Mouse (Mus musculus) liver, embryonic 16.5 days (tissue): ENCODE results near the gene Gdf10. TPM values are rescaled to one million over a fixed set of nuclear protein-coding genes. Genes with fewer than 3 reads are reported as not detected.

Experiments
- ATAC-seq: fragments of 200-750 bp; cut with Nextera tagmentation; 2 replicates; pipeline ENCODE4 v1.8.0; 2017; ENCODE audit warnings: low read depth, mild to moderate bottlenecking, moderate number of reproducible peaks, moderate library complexity
- H3K27ac ChIP-seq: fragments of 300-500 bp; sonication (generic); 2 replicates; pipeline ENCODE4 v1.5.1; 2014; ENCODE audit warnings: mild to moderate bottlenecking, low read length
- H3K27me3 ChIP-seq: fragments of 300-500 bp; sonication (generic); 2 replicates; pipeline ENCODE4 v1.6.1; 2014; ENCODE audit warnings: low read depth, low read length, mixed read lengths; ENCODE audit not compliant: control insufficient read depth, insufficient read depth
- H3K36me3 ChIP-seq: fragments of 300-500 bp; sonication (generic); 2 replicates; pipeline ENCODE4 v1.6.1; 2014; ENCODE audit warnings: mild to moderate bottlenecking; ENCODE audit not compliant: control insufficient read depth, insufficient read depth
- H3K4me1 ChIP-seq: fragments of 300-500 bp; sonication (generic); 2 replicates; pipeline ENCODE4 v1.6.1; 2014; ENCODE audit warnings: low read depth, low read length, mixed read lengths; ENCODE audit not compliant: control insufficient read depth
- H3K4me2 ChIP-seq: fragments of 300-500 bp; sonication (generic); 2 replicates; pipeline ENCODE4 v1.6.1; 2014; ENCODE audit warnings: low read depth, low read length, mixed read lengths
- H3K4me3 ChIP-seq: fragments of 300-500 bp; sonication (generic); 2 replicates; pipeline ENCODE4 v1.5.1; 2014; ENCODE audit warnings: low read depth, mild to moderate bottlenecking, low read length
- H3K9ac ChIP-seq: fragments of 300-500 bp; sonication (generic); 2 replicates; pipeline ENCODE4 v1.6.1; 2014; ENCODE audit warnings: low read depth, low read length
- H3K9me3 ChIP-seq: fragments of 300-500 bp; sonication (generic); replicated peaks from 2 replicates; pipeline ENCODE4 v1.6.1; 2016; ENCODE audit warnings: low read length; ENCODE audit not compliant: control insufficient read depth
- WGBS: fragments of 180-500 bp; shearing (Covaris S2); extraction: QIAGEN DNeasy Blood & Tissue Kit; methylation state at CpG from one replicate; pipeline ENCODE4 v1.1.7; 2014; ENCODE audit not compliant: insufficient replicate concordance; 5-methylcytosine and 5-hydroxymethylcytosine counted together
- polyA plus RNA-seq: library from polyadenylated mRNA; unstranded; fragments of >200 nt; fragmentation: Nextera tagmentation; extraction: Ambion mirVana; gene quantifications from 2 replicates; pipeline ENCODE4 v1.2.1, GENCODE M21; 2015

The Gdf10 gene
- polyA plus RNA-seq: 5.3 and 6.3 TPM in 2 replicates

DNA sequence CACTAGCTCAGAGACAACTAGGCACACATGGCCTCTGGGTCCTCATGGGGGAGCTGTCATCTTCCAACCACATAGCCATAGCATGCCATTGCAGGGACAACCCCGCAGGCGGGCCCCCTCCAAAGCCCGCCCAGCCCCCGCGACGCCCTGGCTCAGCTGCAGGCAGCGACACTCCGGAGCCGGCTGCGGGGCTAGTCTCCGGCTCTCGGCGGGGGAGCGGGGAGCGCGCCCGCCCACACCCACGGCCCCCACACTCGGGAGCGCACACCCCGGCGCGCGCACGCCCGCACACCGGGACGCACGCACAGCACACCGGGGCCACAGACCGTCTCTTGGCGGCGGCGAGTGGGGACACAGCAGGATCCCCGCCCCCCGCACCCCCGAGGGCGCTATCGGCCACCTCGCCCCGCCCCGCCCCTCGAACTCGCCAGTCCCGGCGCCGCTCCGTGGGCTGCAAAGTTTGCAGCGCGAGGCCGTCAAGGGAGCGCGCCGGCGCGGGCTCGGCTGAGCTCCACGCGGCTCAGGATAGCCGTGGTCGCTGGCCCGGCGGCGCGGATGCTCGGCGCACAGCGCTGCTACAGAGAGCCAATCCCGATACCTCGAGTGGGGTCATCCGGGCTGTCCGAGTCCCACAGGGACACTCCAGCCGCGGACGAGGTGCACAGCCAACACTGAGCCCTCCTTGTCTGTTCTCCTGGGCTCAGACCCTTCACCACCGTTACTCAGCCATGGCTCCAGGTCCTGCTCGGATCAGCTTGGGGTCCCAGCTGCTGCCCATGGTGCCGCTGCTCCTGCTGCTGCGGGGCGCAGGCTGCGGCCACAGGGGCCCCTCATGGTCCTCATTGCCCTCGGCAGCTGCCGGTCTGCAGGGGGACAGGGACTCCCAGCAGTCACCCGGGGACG, at the start of gene Gdf10:
Gdf10 (plus strand) TSS at position 420 of the 903 bp plus-strand sequence.
- peak within 1 kb of the TSS; percentile 47 for H3K4me2 ChIP-seq
- H3K36me3 ChIP-seq: no peaks in the 10 kb centered on the region
- H3K4me1 ChIP-seq: no peaks in the 10 kb centered on the region
- H3K27ac ChIP-seq: no peak within 1 kb of the TSS
- H3K27me3 ChIP-seq: peaks cover 36% of the 10 kb centered on the region
- 1% methylated on average over 72 of the region's 85 CpGs for WGBS
- ATAC-seq: peak; percentile 19; the same call in 1 of the 2 replicates
- no peak within 1 kb of the TSS for H3K9ac ChIP-seq
- H3K9me3 ChIP-seq: no peaks in the 10 kb centered on the region
- H3K4me3 ChIP-seq: peak within 1 kb of the TSS; percentile 38

- no peaks in the 10 kb centered on the region for H3K27me3 ChIP-seq
- no peaks in the 10 kb centered on the region for H3K4me1 ChIP-seq
- H3K4me2 ChIP-seq: no peak overlapping the region
- no peaks in the 10 kb centered on the region for H3K36me3 ChIP-seq
- H3K27ac ChIP-seq: no peak overlapping the region
- 69% methylated on average over 1 of the region's 1 CpGs for WGBS
- no peak overlapping the region for H3K9ac ChIP-seq
- no peak overlapping the region for H3K4me3 ChIP-seq
- no peaks in the 10 kb centered on the region for H3K9me3 ChIP-seq
- ATAC-seq: no peak
Observed at GRCm38 (mm10) chr14:33878826-33879225, 44.6 kb upstream of the Gdf10 start.

DNA sequence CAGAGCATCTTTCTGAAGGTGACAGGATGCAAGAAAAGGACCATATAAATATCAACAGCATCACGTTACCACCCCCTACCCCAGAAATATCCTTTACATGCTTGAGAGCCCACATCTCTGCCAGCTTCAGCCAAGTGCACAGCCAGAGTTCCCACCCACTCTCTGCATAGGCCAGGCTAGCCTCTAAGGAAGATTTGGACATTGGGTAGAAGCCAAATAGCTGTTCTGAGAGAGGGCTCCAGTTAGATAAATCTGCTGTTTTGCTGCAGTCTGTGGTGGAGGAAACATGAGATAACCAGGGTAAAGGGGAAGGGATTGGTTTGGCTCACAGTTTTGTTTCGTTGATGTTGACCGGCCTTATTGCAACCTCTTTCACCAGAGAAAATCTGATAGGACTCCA, 43.2 kb upstream of the Gdf10 start:
- Histone ChIP-seq H3K9me3 (no peaks in the 10 kb centered on the region), H3K36me3 (no peaks in the 10 kb centered on the region), H3K27ac (no peak overlapping the region), H3K9ac (no peak overlapping the region), H3K4me3 (no peak overlapping the region), H3K4me1 (no peaks in the 10 kb centered on the region), H3K27me3 (no peaks in the 10 kb centered on the region), H3K4me2 (no peak overlapping the region)
- ATAC-seq: no peak
- 54% methylated on average over 3 of the region's 3 CpGs for WGBS

DNA sequence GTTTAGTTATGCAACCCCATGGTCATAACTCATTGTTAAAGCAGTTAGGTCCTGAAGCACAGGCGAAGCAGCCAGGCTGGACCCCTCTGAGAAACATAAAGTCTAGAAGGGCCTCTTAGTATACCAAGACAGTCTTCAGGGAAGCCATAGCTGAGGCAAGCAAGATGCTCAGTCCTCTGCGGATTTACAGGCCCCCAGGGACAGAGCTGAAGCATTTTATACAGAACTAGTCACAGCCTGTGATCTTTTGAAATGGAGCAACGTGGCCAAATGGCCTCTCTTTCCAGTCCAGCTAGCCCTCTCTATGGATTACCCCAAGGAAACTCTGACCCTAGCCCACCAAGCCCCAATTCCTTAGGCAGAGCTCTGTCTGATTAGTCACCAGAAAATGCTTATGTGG, 41.9 kb upstream of the Gdf10 start:
- Histone ChIP-seq H3K27ac (no peak overlapping the region), H3K4me3 (no peak overlapping the region), H3K27me3 (no peaks in the 10 kb centered on the region), H3K4me1 (no peaks in the 10 kb centered on the region), H3K4me2 (no peak overlapping the region), H3K9ac (no peak overlapping the region), H3K9me3 (no peaks in the 10 kb centered on the region), H3K36me3 (no peaks in the 10 kb centered on the region)
- no peak for ATAC-seq
- WGBS: 35% methylated on average over 3 of the region's 3 CpGs

DNA sequence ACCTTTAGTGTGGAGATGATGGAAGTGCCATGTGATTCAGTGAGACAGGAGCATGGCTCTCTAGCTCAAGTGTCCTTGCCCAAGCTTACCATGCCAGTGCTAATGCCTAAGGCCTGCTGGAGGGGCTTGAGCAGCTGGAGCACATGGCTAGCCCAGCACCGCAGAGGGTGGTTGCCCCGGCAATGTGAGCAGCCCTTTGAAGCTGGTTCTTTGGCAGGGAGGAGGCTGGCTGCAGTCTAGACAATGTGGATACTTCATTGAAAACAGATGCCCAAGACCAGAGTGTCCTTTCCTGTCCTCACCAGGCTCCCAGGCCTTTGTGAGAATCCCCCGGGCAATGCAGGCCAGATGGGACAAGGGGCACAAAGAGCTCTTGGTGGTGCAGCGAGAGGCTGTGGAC, 40.3 kb upstream of the Gdf10 start:
- H3K36me3 ChIP-seq: no peaks in the 10 kb centered on the region
- WGBS: 74% methylated on average over 4 of the region's 4 CpGs
- no peak overlapping the region for H3K4me2 ChIP-seq
- no peak overlapping the region for H3K27ac ChIP-seq
- H3K9me3 ChIP-seq: no peaks in the 10 kb centered on the region
- no peaks in the 10 kb centered on the region for H3K27me3 ChIP-seq
- no peak overlapping the region for H3K4me3 ChIP-seq
- H3K4me1 ChIP-seq: no peaks in the 10 kb centered on the region
- no peak overlapping the region for H3K9ac ChIP-seq
- ATAC-seq: no peak

DNA sequence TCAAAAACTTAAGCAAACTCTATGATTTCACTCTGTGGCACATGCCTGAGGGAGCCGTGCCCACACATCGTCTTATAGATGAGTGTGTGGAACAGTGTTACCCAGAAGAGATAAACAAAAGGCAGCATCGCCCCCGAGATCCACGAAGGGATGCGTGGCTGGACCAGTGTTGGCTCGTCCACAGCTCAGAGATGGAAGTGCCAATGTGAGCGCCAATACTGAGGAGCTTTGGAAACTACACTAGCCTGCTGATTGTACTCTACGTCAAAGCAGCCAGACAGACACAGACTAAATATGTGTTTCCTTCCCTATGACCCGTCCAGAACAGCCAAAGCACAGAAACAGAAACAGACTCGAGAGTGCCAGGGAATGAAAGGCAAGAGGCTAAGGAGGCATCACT, 37.9 kb upstream of the Gdf10 start:
- no peaks in the 10 kb centered on the region for H3K4me1 ChIP-seq
- H3K4me2 ChIP-seq: no peak overlapping the region
- no peak for ATAC-seq
- no peaks in the 10 kb centered on the region for H3K9me3 ChIP-seq
- 62% methylated on average over 11 of the region's 11 CpGs for WGBS
- H3K36me3 ChIP-seq: no peaks in the 10 kb centered on the region
- H3K27me3 ChIP-seq: no peaks in the 10 kb centered on the region
- H3K9ac ChIP-seq: no peak overlapping the region
- no peak overlapping the region for H3K4me3 ChIP-seq
- no peak overlapping the region for H3K27ac ChIP-seq

- no peak overlapping the region for H3K4me2 ChIP-seq
- H3K27me3 ChIP-seq: no peaks in the 10 kb centered on the region
- no peaks in the 10 kb centered on the region for H3K9me3 ChIP-seq
- H3K4me1 ChIP-seq: no peaks in the 10 kb centered on the region
- no peak overlapping the region for H3K9ac ChIP-seq
- H3K36me3 ChIP-seq: no peaks in the 10 kb centered on the region
- H3K27ac ChIP-seq: no peak overlapping the region
- 50% methylated on average over 11 of the region's 11 CpGs for WGBS
- no peak for ATAC-seq
- H3K4me3 ChIP-seq: no peak overlapping the region
Observed at GRCm38 (mm10) chr14:33888387-33889035, 34.9 kb upstream of the Gdf10 start.

DNA sequence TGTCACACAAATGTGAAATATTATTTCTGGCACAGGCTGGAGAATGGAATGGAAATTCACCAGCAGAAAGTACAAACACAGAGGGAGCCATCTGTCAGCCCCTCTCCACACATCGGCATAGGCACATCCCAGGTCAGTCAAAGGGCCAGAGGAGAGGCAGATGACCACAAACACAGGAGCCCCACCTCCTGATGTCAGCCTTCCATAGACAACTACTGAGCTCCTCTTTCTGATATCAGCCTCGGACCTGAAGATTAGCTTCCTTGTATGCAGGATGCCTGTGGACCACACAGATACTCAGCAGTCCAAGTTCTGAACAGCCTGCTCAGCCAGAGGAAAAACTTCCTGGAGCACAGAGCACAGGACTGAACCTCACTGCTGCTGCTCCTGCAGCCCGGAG, 33.4 kb upstream of the Gdf10 start:
- WGBS: 44% methylated on average over 3 of the region's 3 CpGs
- Histone ChIP-seq H3K9ac (no peak overlapping the region), H3K4me2 (no peak overlapping the region), H3K36me3 (no peaks in the 10 kb centered on the region), H3K4me1 (no peaks in the 10 kb centered on the region), H3K9me3 (no peaks in the 10 kb centered on the region), H3K27me3 (no peaks in the 10 kb centered on the region), H3K27ac (no peak overlapping the region), H3K4me3 (no peak overlapping the region)
- ATAC-seq: no peak

GRCm38 (mm10) chr14:33891507-33891906, 31.9 kb upstream of the Gdf10 start:
- no peak overlapping the region for H3K27ac ChIP-seq
- H3K4me2 ChIP-seq: no peak overlapping the region
- no peak overlapping the region for H3K4me3 ChIP-seq
- H3K36me3 ChIP-seq: no peaks in the 10 kb centered on the region
- H3K9me3 ChIP-seq: no peaks in the 10 kb centered on the region
- WGBS: 58% methylated on average over 3 of the region's 3 CpGs
- no peak for ATAC-seq
- H3K27me3 ChIP-seq: no peaks in the 10 kb centered on the region
- H3K4me1 ChIP-seq: no peaks in the 10 kb centered on the region
- H3K9ac ChIP-seq: no peak overlapping the region
